Mouse (Mus musculus): ENCODE data around the gene Cemip. TPM values are rescaled to one million over a fixed set of nuclear protein-coding genes. Genes with fewer than 3 reads are reported as not detected.

Cemip gene
- total and polyA plus RNA-seq, 2 experiments from 2014 or later = 0.60 to 8.2 TPM

GRCm38 (mm10) chr7:83913405-83913932 lies 172.8 kb downstream of the Cemip start:
- no peak overlapping the region for H3K27ac ChIP-seq (ENCODE audit: low read depth, low read length)
- no peak for TF ChIP-seq CTCF (IDR thresholded peaks at IDR 0.05)
- H3K9ac ChIP-seq (replicated peaks; ENCODE audit: low read length, poor library complexity, severe bottlenecking) = no peak overlapping the region
- H3K27me3 ChIP-seq (ENCODE audit: insufficient read depth, low read length) = no peaks in the 10 kb centered on the region
- H3K4me2 ChIP-seq (ENCODE audit: low read depth, low read length, poor library complexity, severe bottlenecking) = no peak overlapping the region
- no peaks in the 10 kb centered on the region for H3K9me3 ChIP-seq (ENCODE audit: low read length)
- DNase-seq (ENCODE audit: low spot score) = no peak
- ATAC-seq (ENCODE audit: low FRiP score) = no peak
- WGBS = 89% methylated on average over 6 of the region's 6 CpGs
- no peaks in the 10 kb centered on the region for H3K4me1 ChIP-seq (ENCODE audit: insufficient read depth, low read length)
- H3K36me3 ChIP-seq (ENCODE audit: insufficient read depth, low read length) = no peaks in the 10 kb centered on the region
- no peak overlapping the region for H3K4me3 ChIP-seq (ENCODE audit: low read depth, low read length)

- no peak for DNase-seq (ENCODE audit: low spot score)
- no peaks in the 10 kb centered on the region for H3K9me3 ChIP-seq (ENCODE audit: low read length)
- H3K36me3 ChIP-seq (ENCODE audit: insufficient read depth, low read length) = no peaks in the 10 kb centered on the region
- no peak for ATAC-seq (ENCODE audit: low FRiP score)
- no peak overlapping the region for H3K4me3 ChIP-seq (ENCODE audit: low read depth, low read length)
- H3K9ac ChIP-seq (replicated peaks; ENCODE audit: low read length, poor library complexity, severe bottlenecking) = no peak overlapping the region
- H3K4me1 ChIP-seq (ENCODE audit: insufficient read depth, low read length) = no peaks in the 10 kb centered on the region
- no peak for TF ChIP-seq CTCF (IDR thresholded peaks at IDR 0.05)
- H3K4me2 ChIP-seq (ENCODE audit: low read depth, low read length, poor library complexity, severe bottlenecking) = no peak overlapping the region
- no peak overlapping the region for H3K27ac ChIP-seq (ENCODE audit: low read depth, low read length)
- WGBS = 84% methylated on average over 3 of the region's 3 CpGs
- H3K27me3 ChIP-seq (ENCODE audit: insufficient read depth, low read length) = no peaks in the 10 kb centered on the region
These were observed 174.4 kb downstream of the Cemip start for GRCm38 (mm10) chr7:83911909-83912308.

GRCm38 (mm10) chr7:83904831-83905230 lies 181.5 kb downstream of the Cemip start:
- Histone ChIP-seq H3K4me2 (ENCODE audit: low read depth, low read length, poor library complexity, severe bottlenecking) (no peak overlapping the region), H3K4me3 (ENCODE audit: low read depth, low read length) (no peak overlapping the region), H3K4me1 (ENCODE audit: insufficient read depth, low read length) (no peaks in the 10 kb centered on the region), H3K36me3 (ENCODE audit: insufficient read depth, low read length) (peaks cover 7% of the 10 kb centered on the region; the same call in 1 of the 2 replicates), H3K9ac (replicated peaks; ENCODE audit: low read length, poor library complexity, severe bottlenecking) (no peak overlapping the region), H3K27ac (ENCODE audit: low read depth, low read length) (no peak overlapping the region), H3K27me3 (ENCODE audit: insufficient read depth, low read length) (no peaks in the 10 kb centered on the region), H3K9me3 (ENCODE audit: low read length) (no peaks in the 10 kb centered on the region)
- no peak for DNase-seq (ENCODE audit: low spot score)
- WGBS = 95% methylated on average over 3 of the region's 3 CpGs
- no peak for TF ChIP-seq CTCF (IDR thresholded peaks at IDR 0.05)
- ATAC-seq (ENCODE audit: low FRiP score) = no peak

- H3K4me2 ChIP-seq (ENCODE audit: low read depth, low read length, poor library complexity, severe bottlenecking) = no peak overlapping the region
- DNase-seq (ENCODE audit: low spot score) (no peak), ATAC-seq (ENCODE audit: low FRiP score) (no peak)
- no peak for TF ChIP-seq CTCF (IDR thresholded peaks at IDR 0.05)
- H3K9ac ChIP-seq (replicated peaks; ENCODE audit: low read length, poor library complexity, severe bottlenecking) = no peak overlapping the region
- H3K4me1 ChIP-seq (ENCODE audit: insufficient read depth, low read length) = no peaks in the 10 kb centered on the region
- no peak overlapping the region for H3K4me3 ChIP-seq (ENCODE audit: low read depth, low read length)
- peaks cover 27% of the 10 kb centered on the region for H3K36me3 ChIP-seq (ENCODE audit: insufficient read depth, low read length)
- H3K27ac ChIP-seq (ENCODE audit: low read depth, low read length) = no peak overlapping the region
- H3K27me3 ChIP-seq (ENCODE audit: insufficient read depth, low read length) = no peaks in the 10 kb centered on the region
- 81% methylated on average over 5 of the region's 5 CpGs for WGBS
- H3K9me3 ChIP-seq (ENCODE audit: low read length) = no peaks in the 10 kb centered on the region
These were observed 183.8 kb downstream of the Cemip start for GRCm38 (mm10) chr7:83902296-83903145.

- 88% methylated on average over 4 of the region's 4 CpGs for WGBS
- H3K4me2 ChIP-seq (ENCODE audit: low read depth, low read length, poor library complexity, severe bottlenecking) = no peak overlapping the region
- H3K4me1 ChIP-seq (ENCODE audit: insufficient read depth, low read length) = no peaks in the 10 kb centered on the region
These were observed 184.9 kb downstream of the Cemip start for GRCm38 (mm10) chr7:83901425-83901824.

GRCm38 (mm10) chr7:83900519-83900918 lies 185.8 kb downstream of the Cemip start:
- Histone ChIP-seq H3K27me3 (ENCODE audit: insufficient read depth, low read length) (no peaks in the 10 kb centered on the region), H3K27ac (ENCODE audit: low read depth, low read length) (no peak overlapping the region), H3K4me2 (ENCODE audit: low read depth, low read length, poor library complexity, severe bottlenecking) (no peak overlapping the region), H3K9ac (replicated peaks; ENCODE audit: low read length, poor library complexity, severe bottlenecking) (no peak overlapping the region), H3K4me3 (ENCODE audit: low read depth, low read length) (no peak overlapping the region), H3K36me3 (ENCODE audit: insufficient read depth, low read length) (peaks cover 30% of the 10 kb centered on the region), H3K4me1 (ENCODE audit: insufficient read depth, low read length) (no peaks in the 10 kb centered on the region), H3K9me3 (ENCODE audit: low read length) (no peaks in the 10 kb centered on the region)
- DNase-seq (ENCODE audit: low spot score) (no peak), ATAC-seq (ENCODE audit: low FRiP score) (no peak)
- 77% methylated on average over 3 of the region's 3 CpGs for WGBS
- no peak for TF ChIP-seq CTCF (IDR thresholded peaks at IDR 0.05)

More at GRCm38 (mm10) chr7:83901425-83901824, 184.9 kb downstream of the Cemip start:
- H3K9me3 ChIP-seq (ENCODE audit: low read length) = no peaks in the 10 kb centered on the region
- H3K36me3 ChIP-seq (ENCODE audit: insufficient read depth, low read length) = peaks cover 29% of the 10 kb centered on the region
- no peak overlapping the region for H3K27ac ChIP-seq (ENCODE audit: low read depth, low read length)
- H3K9ac ChIP-seq (replicated peaks; ENCODE audit: low read length, poor library complexity, severe bottlenecking) = no peak overlapping the region
- no peak overlapping the region for H3K4me3 ChIP-seq (ENCODE audit: low read depth, low read length)
- H3K27me3 ChIP-seq (ENCODE audit: insufficient read depth, low read length) = no peaks in the 10 kb centered on the region
- no peak for ATAC-seq (ENCODE audit: low FRiP score)
- DNase-seq (ENCODE audit: low spot score) = no peak
- no peak for TF ChIP-seq CTCF (IDR thresholded peaks at IDR 0.05)

Measured in midbrain, postnatal 0 days (tissue).